Mouse (Mus musculus): ENCODE measurements around the gene Ace3.

DNA sequence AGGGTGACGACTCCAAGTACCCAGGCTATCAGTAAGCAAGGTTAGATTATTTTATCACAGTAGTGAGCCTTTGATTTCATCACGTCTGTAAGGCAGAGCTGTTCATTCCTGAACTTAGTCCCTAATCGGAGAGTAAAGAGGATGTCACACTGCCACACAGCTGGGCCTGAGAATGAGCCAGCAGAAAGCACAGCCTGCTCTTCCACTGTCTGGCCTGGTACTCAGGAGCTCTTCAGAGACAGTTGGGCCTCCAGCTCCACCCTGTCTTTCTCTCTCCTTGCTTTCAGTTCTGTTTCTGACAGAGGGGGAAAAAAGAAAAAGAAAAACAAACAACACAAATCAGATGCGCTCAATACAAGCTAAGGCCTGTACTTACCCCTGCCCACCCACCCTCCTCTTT is 28.2 kb upstream of the Ace3 start:
- no peak for TF ChIP-seq MAX (IDR thresholded peaks at IDR 0.05)
- TF ChIP-seq MYOD1 (IDR thresholded peaks at IDR 0.05; ENCODE audit: control insufficient read depth, insufficient read length, low read depth), result no peak
- no peak for TF ChIP-seq CTCF (IDR thresholded peaks at IDR 0.05; ENCODE audit: control insufficient read depth, insufficient read depth, insufficient read length)
- TF ChIP-seq USF1 (IDR thresholded peaks at IDR 0.05; ENCODE audit: low read depth), result no peak
- no peak for TF ChIP-seq CEBPB (IDR thresholded peaks at IDR 0.05; ENCODE audit: low read depth)
- TF ChIP-seq MYOG (IDR thresholded peaks at IDR 0.05; ENCODE audit: control insufficient read depth, extremely low read depth, insufficient read length), result no peak
- TF ChIP-seq FOSL1 (IDR thresholded peaks at IDR 0.05; ENCODE audit: insufficient read depth, low read length, poor library complexity, severe bottlenecking), result no peak
